Mouse (Mus musculus) right cerebral cortex, postnatal 4 days (tissue): Measurements from ENCODE around the gene Gm4307.
"Not testable (repeated sequence)": the region's sequence is repeated elsewhere in the genome, so short reads cannot be mapped to it uniquely, and the experiment has no call there.

Source experiments
- DNase-seq: peaks from one replicate; pipeline ENCODE4 v3.0.0-alpha.2; 2022

The Gm4307 gene

GRCm38 (mm10) chr10:100361038-100361437 is at the start of gene Gm4307:
Gm4307 (plus strand) TSS chr10:100361338.
- not testable (repeated sequence) for DNase-seq

- DNase-seq, result not testable (repeated sequence)
These were observed 25.8 kb upstream of the Gm4307 start, which contains the start of gene Gm4301 for GRCm38 (mm10) chr10:100335376-100335775. Gm4301 (plus strand) TSS chr10:100335676.

GRCm38 (mm10) chr10:100340536-100340935 is 20.6 kb upstream of the Gm4307 start, which contains the start of gene Gm4302:
Gm4302 (plus strand) TSS chr10:100340836.
- not testable (repeated sequence) for DNase-seq

GRCm38 (mm10) chr10:100345672-100346071 is 15.5 kb upstream of the Gm4307 start, which contains the start of gene Gm4303:
Gm4303 (plus strand) TSS chr10:100345972.
- not testable (repeated sequence) for DNase-seq

GRCm38 (mm10) chr10:100350793-100351192 is 10.3 kb upstream of the Gm4307 start, which contains the start of gene Gm4305:
Gm4305 (plus strand) TSS chr10:100351093.
- not testable (repeated sequence) for DNase-seq

DNA sequence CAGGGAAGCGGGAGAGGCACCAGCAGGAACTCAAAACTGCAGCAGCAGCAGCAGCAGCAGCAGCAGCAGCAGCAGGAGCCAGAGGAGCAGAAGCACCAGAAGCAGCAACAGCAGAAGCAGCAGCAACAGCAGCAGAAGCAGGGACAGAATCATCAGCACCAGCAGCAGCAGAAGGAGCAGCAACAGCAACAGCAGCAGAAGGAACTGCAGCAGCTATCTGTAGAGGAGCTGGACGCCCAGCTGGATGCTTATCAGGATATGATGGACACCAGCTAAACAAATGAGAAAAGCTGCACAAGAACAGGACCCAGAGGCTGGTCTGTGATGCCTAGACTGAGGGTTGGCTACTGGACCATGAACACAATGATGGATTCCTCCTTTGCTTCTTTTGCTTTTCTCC is 4.3 kb upstream of the Gm4307 start:
- peak; percentile 2 for DNase-seq

DNA sequence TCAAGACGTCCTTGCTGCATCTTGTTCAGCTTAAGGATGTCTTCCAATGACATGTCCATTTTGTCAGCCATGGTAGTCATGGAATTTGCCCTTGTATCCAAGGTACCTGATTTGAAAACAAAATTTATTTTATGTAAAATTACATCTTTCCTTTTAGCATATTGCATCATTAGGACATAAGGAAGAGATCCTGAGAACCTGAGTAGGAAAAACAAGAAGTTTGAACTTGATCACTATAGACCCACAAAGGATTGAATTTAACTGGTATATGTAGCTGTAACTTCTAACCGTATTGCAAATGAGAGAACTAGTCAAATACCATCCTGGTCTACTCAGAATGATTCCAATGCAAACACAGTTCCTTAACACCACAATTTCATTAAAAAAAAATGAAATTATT is 21.3 kb downstream of the Gm4307 start, which contains the start of gene Gm4312:
Gm4312 (minus strand) TSS at position 101 of the 400 bp plus-strand sequence.
- DNase-seq, result not testable (repeated sequence)

- DNase-seq, result not testable (repeated sequence)
These were observed 41.2 kb downstream of the Gm4307 start for GRCm38 (mm10) chr10:100402301-100402700.
